Mouse (Mus musculus) T-helper 17 cell (primary cell): ENCODE measurements around the gene Bcar3.

Source experiments
- in situ Hi-C, 2 experiments: fragments of 300-600 bp; cut with MboI, MseI; formaldehyde crosslinking; loops; 1 replicate in 1 of 2; 2 replicates in 1 of 2; pipeline ENCODE4 v1.15.1; 2025; ENCODE audit warnings: high pct_unique_total_duplicates in 2 of 2

Bcar3 gene

DNA sequence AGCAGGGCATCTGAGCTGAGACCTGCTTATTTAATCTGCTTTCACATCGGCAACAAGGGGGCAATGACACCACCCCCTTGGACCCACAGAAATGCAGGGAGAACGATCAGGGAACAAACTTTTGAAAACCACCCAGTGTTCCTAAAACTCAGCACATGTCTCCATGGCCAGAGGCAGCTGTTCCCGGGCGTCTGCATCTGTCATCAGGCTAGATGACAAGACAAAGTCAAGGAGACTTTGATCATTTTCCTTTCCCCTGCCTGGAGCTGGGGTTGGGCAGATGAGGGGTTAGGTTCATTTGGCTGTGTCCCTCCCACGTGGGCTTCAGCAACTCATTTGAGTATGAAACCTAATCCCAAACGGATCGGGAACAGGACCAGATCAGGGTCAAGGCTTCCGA, 120.9 kb downstream of the Bcar3 start:
- in situ Hi-C loops, result no loop called here

DNA sequence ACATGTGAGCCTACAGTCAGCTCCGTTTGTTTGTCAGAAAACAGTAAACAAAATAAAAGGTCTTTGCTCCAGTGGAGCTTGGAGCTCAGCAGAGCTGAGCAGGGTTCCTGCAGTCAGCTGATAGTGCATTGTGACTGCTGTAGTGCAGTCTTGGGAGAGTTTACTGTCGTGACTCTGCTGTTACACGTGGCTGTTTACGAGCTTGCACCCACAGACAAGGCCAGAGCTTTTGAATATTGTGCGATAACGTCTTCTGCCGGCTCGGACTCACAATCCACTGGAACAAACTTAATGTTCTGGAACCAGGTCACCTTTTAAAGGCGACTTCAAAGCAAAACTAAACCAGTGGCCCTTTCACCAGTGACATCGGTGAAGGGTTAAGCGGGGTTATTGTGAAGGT, 123.5 kb downstream of the Bcar3 start:
- in situ Hi-C loops, result no loop called here

DNA sequence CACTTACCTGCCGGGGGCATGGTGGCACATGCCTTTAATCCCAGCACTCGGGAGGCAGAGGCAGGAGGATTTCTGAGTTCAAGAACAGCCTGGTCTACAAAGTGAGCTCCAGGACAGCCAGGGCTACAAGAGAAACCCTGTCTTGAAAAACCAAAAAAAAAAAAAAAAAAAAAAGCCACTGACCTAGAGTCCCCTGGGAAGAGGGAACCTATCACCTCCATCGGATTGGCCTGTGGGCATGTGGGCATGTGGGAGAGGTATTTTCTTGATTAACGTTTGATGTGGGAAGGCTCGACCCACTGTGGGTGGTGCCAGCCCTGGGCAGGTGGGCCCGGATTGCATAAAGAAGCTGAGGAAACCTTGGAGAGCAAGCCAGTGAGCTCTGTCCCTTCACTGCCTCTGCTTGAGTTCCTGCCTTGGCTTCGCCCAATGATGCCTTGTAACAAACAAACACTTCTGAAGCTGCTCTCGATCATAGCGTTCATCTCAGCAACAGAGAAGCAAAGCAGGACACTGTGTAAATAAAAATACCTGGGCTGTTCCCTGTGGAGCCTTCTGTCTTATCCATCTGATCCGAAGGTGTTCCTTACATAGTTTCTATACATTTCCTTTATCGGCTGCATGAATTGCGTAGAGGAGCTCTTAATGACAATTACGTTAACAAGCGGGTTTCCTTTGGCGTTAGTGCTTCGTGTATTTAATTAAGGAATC, 124.8 kb downstream of the Bcar3 start:
- in situ Hi-C loops, result no loop called here

DNA sequence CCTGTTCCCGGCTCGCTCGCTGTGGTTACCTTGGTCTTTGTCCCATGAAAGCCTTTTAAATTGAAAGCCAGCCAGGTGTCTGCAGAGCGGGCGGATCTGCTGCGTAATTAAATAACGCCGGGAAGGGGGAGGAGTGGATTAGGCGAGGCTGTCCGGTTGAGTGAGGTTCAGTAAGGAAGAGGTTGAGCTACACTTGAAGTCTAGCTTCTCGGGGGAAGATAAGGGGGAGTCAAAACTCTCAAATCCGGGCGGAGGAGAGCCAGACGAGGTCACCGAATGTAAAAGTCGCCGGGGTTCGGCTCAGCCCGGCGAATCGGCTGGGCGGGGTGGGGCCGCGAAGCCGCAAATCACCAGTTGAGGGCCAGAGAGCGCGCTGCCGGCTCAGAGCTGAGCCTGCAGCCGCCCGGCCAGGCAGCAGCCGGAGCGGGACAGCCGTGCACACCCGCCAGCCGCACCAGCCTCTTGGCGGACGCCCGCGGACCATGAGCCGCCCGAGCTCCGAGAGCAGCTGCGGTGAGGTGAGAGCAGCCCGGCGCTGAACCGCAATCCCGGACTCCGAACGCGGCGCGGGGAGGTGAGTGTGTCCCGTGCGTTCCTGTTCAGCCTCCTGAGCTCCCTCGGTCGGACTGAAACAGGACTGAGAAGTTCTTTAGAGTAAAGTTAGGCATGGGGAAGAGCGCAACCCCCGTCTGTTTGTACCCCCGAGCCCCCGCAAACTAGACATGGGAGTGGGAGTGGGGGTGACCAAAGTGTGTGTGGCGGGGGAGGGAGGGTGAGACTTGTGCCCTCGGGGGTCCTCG, 125.9 kb downstream of the Bcar3 start:
- in situ Hi-C loops, result no loop called here

DNA sequence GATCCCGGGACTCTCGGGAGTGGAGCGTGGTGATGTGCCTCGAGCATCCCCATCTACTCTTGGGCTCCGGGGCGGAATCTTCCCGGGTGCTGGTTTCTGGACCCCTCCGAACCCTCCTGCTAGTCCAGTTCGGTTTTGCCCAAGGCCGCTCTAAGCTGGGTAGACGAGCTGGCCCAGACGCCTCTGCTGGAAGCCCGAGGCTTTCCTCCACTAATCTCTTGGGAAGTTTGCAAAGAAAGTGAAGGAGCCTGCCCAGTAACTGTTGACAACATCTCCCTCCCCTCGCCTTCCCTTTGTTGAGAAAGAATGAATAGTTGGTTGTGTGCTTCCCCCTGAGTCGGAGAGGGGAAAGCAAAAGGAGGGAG, 126.5 kb downstream of the Bcar3 start:
- in situ Hi-C loops, result no loop called here

DNA sequence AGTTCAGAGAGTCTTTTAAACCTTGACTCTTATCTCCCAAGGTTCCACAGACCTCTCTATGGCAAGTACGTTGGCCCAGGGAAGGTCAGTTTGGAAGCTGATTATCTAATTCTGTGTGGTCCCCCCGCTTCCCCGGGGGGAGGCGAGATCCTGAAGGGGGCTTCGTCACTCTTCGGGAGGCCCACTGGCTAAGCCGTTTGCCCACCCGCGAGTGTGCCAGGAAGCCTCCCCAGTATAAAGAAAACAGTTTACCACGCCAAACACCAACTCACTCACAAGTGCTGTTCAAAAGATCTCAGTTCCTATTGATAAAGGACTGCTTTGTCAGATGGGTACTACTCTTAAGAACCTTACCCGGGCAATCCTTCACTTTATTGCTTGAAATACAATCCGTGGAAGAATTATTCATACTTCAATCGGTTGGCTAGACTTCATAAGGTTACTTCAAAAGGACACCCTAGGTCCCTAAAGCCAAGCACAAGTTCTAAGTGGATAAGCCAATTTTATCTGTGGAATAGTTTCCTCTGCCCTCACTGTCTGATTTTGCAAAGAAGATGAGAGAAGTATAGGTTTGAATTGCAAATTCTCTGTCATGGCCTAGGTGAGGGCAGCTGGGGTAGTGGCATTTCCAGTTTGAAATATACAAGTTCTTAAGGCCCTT, 127.2 kb downstream of the Bcar3 start:
- in situ Hi-C loops, result no loop called here

DNA sequence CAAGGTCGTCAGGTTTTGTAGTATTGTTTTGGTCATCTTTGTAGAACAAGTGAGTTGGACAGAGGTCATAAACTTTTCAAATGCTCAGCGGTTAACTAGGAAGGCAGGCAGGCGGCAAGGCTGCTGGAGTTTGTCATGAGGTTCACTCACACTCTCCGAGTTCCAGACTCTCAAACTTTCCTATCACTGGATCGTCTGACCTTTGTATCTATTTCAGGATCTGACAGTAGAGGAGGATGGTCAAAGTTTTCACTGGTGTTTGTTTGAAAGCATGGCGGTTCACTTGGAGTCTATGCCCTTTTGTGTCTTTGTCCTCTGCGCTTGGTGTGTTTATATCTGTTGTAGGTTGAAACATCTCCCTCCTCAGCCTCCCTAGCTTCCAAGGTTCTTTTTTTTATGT, 127.9 kb downstream of the Bcar3 start:
- in situ Hi-C loops, result no loop called here

DNA sequence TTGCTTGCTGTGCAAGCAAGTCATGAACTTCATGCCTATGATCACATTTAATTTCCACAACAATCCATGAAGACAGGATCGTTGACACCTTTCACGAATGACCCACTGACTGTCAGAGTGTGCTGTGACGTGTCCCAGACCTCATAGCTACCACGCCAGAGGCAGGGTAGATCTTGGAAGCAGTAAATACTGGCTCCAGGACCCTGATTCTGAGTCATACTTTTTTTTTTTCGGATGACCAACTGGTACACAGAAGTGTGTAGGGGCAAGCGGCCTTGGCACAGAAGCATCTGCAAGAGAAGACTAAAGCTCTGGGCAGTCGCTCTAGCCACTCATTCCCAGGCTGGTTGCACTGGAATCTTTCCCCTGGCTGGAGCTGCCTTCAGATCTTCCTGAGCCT, 128.3 kb downstream of the Bcar3 start:
- in situ Hi-C loops, result no loop called here

DNA sequence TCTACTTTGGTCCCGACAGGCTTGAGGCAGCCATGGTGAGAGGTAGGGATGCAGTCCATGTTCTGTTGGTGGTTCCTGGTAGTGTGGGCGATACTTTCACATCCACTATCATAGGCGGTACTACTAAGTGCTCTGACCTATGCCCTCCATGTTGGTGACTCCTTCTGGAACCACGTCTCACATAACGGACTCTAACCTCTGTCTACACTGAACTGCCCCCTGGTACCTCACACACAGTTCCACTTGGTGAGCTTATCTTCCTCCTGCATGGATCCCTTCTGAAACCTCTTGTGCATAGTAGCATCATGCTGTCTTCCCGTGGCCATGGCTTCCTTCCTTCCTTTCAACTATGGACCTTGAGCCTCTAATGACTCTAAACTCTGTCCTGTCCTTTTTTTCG, 129.7 kb downstream of the Bcar3 start:
- in situ Hi-C loops, result no loop called here

DNA sequence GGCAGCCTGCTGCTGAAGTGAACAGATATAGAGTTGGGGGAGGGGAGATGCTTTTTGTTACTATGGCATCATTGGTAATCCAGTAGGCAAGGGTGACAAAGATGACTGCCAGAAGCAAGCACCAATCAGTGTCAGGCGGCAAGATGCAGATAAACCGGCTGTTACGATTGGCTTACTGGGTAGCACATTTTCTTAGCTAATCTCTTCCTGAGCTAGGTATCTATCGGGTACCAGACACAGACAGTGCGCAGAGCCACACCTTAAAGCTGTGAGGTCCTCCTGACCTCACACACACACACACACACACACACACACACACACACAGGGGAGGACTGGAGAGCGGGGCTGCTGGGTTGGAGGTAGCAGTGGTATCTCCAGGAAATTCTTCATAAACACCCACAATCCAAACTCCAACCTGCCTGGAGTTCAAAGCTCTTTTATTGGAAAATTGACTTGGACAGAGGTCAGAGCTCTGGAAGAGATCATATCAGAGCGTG, 134.4 kb downstream of the Bcar3 start:
- in situ Hi-C loops, result no loop called here

DNA sequence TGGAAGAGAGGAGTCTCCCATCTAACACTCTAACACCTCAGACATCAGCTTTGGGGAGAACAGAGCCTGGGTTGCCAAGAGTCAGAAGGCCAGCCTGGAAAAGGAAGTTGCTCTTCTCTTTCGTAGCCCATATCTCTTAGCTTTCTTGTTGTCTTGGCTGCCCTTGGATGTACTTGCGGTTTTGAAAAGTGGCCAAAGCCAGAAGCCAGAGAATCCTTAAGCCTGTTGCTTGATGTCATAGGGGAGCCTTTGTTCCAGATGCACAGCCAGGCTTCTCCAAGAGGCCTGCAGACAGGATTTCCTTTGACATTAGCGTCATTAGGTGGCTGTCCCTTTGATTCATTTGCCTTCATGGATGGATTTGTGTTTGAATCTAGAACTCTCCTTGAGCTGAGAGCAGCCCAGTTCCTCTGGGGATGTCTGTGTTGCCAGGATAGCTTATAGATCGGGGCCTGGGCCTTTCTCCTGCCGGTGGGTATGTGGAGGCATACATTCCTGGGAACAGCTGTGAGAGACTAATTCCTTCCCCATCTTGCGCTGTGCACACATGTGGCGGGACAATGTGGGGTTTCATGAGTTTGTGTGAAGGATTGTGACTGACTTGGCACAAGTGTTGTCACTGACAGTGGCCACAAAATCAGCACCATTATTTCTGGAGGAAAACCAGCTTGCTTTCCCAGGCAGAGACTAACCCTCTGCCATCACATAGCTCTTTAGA, 137.0 kb downstream of the Bcar3 start:
- in situ Hi-C loops, result no loop called here

DNA sequence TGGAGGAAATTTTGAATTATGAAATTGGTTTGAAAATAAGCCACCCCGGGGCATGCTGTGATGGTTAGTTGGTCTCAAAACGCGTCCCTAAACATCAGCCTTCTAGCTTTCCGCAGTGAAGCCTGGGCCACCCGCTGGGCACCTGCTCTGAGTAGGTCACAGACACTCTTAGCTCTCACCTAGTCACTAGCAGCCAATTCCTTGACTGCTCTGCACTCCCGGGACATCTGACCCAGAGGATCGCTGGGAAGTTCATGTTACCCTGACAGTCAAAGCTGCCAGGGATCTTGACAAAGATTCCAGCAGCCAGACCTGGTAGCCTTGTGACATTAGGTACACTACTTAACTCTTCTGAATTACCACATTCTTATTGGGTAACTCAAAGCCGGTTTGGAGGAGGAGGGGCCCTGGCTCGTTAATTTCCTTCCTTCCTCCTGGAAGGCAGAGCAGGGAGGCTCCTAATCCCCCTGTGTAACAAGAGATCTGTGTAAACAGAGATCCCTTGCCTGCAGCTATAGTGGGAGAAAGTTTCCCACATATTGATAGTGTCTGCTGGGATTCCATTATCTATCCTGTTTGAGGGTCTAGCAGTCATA, 139.0 kb downstream of the Bcar3 start:
- in situ Hi-C loops, result no loop called here

DNA sequence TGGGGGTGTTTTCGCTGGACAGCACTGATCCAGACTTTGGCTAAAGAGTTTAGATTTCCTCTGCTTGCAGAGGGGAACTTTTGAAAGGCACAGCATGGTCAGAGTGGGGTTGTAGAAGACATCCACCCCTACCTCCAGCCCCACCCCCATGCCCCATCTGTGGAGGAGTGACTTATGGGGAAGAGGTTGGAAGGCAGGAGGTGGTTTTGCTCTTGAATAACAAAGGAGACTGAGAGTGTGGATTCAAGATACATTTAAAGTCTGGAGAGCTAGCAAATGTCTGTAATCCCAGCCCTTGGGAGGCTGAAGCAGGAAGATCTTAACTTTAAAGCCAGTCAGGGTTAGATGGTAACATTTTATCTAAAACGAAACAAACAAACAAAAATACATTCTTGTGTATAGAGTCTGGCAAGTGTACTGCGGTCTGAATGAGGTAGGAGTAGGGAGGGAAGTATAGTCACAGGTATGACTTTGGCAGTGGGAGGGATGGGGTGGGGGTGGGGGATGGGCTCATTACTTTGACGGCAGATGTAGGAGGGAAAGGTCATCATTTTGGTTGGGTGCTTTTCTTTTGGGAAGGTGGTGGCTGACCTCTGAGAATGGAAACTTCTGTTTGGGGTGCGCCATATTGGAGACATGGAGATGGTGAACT, 140.2 kb downstream of the Bcar3 start:
- in situ Hi-C loops, result no loop called here

DNA sequence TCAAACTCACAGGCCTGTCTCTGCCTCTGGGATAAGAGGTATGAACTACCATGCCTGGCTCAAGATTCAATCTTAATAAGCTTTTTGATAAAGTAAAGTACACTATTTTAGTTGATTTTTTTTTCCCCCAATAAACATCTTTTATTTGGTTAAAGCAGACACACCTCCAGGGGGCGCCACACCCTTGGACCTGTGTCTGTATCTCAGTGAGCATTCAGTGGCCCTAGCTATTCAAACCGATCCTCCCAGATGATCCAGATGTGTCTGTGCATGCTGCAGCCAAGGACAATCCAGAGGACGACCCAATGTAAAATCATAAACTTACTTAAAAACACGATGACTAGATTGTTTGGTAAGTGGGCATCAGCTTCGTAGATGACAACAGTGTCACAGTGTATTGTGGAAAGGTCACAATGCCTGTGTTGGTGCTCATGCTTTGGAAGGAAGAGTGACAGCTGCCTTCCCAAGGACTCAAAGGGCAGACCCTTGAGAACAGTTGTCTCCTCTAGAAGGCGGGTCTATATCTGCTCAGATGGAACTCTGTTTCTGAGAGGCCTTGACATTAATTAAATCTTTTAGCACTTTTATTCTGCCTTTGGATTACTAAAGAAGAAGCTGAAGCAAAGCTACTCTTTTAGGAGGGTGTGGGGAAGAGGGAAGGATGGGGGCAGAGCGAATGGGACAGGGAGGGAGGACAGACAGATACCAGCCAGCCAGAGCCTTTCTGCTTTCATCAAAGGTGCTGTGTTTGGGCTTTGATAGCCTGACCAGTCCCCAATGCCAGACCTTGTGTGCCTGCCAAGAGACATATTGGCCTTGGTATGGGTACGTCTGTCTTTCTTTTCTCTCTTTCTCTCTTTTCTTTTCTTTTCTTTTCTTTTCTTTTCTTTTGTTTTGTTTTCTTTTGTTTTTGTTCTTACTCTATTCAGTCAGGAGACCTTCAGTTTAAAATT, 141.3 kb downstream of the Bcar3 start:
- in situ Hi-C loops, result no loop called here

DNA sequence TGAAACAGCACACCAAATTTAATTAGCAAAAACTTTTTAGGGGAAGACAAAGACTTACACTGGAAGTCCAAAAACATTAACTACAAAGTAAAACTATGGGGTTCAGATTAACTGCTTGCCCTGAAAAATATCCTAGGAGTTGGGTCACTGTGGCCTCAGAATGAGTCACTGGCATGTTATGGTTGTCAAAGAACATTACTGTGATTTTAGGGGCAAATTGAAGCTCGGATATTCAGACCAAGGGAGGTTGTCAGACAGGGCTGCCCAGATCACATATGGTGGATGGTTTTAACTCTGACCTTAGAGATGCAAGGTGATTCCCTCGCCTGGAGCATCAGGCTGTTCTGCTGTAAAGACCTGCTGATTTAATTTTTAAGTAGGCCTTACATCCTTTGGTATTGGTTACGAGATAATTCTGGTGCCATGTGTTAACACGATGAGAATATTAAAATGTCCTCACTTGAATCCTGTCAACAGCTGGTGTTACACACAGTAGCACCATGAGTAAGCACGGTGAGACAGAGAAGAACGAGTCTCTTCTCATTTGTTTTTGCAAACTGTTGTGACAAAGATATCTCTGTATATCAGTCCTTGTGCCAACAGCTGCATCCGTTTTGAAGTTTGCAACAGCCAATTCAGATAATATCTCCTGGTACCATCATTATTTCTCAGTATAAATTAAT, 144.3 kb downstream of the Bcar3 start:
- in situ Hi-C loops, result no loop called here

DNA sequence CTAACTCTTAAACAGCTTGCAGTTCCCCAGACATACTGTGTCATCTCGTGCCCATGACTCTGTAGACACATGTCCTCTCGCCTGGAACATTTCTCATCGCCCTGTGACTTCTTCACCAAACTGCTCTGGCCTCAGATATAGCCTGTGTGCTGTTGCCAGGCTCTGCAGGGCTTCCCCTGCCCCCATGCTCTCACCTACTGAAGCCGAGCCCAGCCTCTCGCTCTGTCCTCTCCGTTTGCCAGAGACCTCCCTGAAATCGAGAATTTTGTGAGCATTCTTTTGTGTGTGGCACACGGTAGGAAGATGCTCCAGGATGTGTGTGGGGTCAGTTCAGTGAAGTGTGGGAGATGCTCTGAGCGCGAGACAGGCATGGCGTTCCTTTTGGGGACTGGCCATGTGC, 151.8 kb downstream of the Bcar3 start:
- in situ Hi-C loops, result no loop called here

DNA sequence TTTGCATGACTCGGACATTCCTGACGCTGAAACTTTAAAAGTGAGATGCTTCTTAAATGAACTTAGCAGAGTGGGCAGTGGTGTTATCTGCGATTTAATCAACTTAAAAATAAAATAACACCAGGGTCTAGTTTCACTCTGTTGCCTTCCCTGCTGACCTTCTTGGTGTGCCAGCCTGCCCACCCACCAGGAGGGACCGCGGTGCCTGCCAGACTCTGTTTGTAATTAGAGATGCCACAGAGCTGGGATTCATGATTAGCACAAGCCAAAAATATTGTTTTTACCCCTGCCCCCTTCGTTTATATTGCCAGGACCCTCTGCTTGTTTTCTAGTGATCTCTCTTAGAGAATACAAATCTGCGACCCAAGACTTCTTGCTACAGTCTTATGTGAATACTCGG, 152.7 kb downstream of the Bcar3 start:
- in situ Hi-C loops, result no loop called here

DNA sequence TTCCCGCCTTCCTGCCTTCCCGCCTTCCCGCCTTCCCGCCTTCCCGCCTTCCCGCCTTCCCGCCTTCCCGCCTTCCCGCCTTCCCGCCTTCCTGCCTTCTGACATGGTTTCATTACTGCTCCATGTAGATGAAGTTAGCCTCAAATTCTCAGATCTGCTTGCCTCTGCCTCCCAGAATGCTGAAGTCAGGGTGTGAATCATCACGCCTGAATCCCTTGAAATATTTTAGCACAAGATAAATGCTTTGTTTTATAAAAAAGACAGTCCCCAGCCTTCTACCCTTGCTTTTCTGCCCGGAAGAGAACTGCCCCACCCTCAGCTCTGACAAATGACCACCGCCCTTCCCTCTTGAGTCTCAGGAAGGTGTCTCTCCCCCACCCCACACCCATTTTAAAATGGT, 154.3 kb downstream of the Bcar3 start:
- in situ Hi-C loops, result no loop called here

DNA sequence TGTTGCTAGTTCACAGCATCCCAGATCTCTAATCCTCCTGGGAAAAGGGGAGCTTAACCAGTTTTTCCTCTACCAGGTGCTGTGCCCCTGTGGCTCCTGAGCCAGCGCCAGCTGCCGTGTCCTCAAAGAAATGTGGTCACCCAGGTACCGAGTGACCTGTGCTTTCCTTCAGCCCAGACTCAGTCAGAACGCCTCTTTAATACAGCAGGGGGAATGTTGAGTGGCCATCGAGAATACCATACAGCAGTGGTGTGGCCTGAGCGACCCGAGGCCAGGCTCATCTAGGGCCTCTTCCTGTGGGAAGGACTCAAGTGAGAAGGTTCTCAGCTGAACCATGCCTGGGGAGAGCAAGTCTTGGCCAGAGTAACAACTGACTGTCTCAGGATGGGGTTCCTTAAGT, 156.1 kb downstream of the Bcar3 start:
- in situ Hi-C loops, result no loop called here
